Mouse (Mus musculus): Measurements from ENCODE around the gene Plekha4.

- TF ChIP-seq EP300 (IDR thresholded peaks at IDR 0.05; ENCODE audit: low read depth in 1 of 2, low read length in 2 of 2) (peak; percentile 65 to 76), MEF2A (IDR thresholded peaks at IDR 0.05; ENCODE audit: extremely low read depth, insufficient replicate concordance, low read depth, low read length, poor library complexity, severe bottlenecking) (no peak), USF1 (IDR thresholded peaks at IDR 0.05; ENCODE audit: low read depth, low read length) (peak; percentile 93), CHD2 (IDR thresholded peaks at IDR 0.05; ENCODE audit: low read length) (no peak), UBTF (IDR thresholded peaks at IDR 0.05; ENCODE audit: borderline replicate concordance, insufficient read depth, low read depth, low read length) (no peak), POLR2A (IDR thresholded peaks at IDR 0.05; ENCODE audit: control insufficient read depth in 1 of 2, insufficient read depth in 1 of 2, low read depth in 1 of 2, low read length in 2 of 2, poor library complexity in 1 of 2) (peak; percentile 45 to 82; a peak in 3 of 4 replicates), CTCF (IDR thresholded peaks at IDR 0.05 in 2 of 3, conservative IDR thresholded peaks at IDR 0.05 in 1 of 3; ENCODE audit: control insufficient read depth in 1 of 3, insufficient read depth in 1 of 3, low read depth in 2 of 3, low read length in 3 of 3, poor library complexity in 1 of 3, severe bottlenecking in 1 of 3) (no peak), MAFK (IDR thresholded peaks at IDR 0.05; ENCODE audit: borderline replicate concordance, low read depth, low read length) (peak; percentile 58; the same call in 1 of the 2 replicates), GATA1 (IDR thresholded peaks at IDR 0.05; ENCODE audit: low read depth, low read length) (peak; percentile 76)
Measured at GRCm38 (mm10) chr7:45508561-45508960, 17.6 kb upstream of the Plekha4 start.

Measured in MEL (cell line).